Mouse (Mus musculus) heart, embryonic 10.5 days (tissue): ENCODE data around the gene Il15. TPM values are rescaled to one million over a fixed set of nuclear protein-coding genes. Genes with fewer than 3 reads are reported as not detected.

ENCODE experiments used
- DNase-seq: peaks from one replicate; pipeline ENCODE4 v3.0.0-alpha.2; 2017; ENCODE audit warnings: low spot score
- H3K27ac ChIP-seq: fragments of 300-500 bp; sonication (generic); 2 replicates; pipeline ENCODE4 v1.5.1; 2016; ENCODE audit warnings: mild to moderate bottlenecking
- H3K27me3 ChIP-seq: fragments of 300-500 bp; sonication (generic); 2 replicates; pipeline ENCODE4 v1.6.1; 2016; ENCODE audit warnings: mild to moderate bottlenecking; ENCODE audit not compliant: poor library complexity, insufficient read depth, severe bottlenecking
- H3K36me3 ChIP-seq: fragments of 300-500 bp; sonication (generic); 2 replicates; pipeline ENCODE4 v1.6.1; 2016; ENCODE audit warnings: mild to moderate bottlenecking, moderate library complexity
- H3K4me1 ChIP-seq: fragments of 300-500 bp; sonication (generic); 2 replicates; pipeline ENCODE4 v1.6.1; 2016; ENCODE audit warnings: mild to moderate bottlenecking
- H3K4me3 ChIP-seq: fragments of 300-500 bp; sonication (generic); 2 replicates; pipeline ENCODE4 v1.5.1; 2016; ENCODE audit warnings: mild to moderate bottlenecking, moderate library complexity
- H3K9me3 ChIP-seq: fragments of 300-500 bp; sonication (generic); 2 replicates; pipeline ENCODE4 v1.6.1; 2016; ENCODE audit warnings: mild to moderate bottlenecking, moderate library complexity
- WGBS: fragments of 180-500 bp; shearing (Covaris S2); methylation state at CpG from one replicate; pipeline ENCODE4 v1.1.7; 2016; 5-methylcytosine and 5-hydroxymethylcytosine counted together
- polyA plus RNA-seq: library from polyadenylated mRNA; unstranded; fragments of >200 nt; fragmentation: Nextera tagmentation; extraction: Ambion mirVana; gene quantifications from 2 replicates; pipeline ENCODE4 v1.2.1, GENCODE M21; 2016

Gene Il15
- 16.5 and 21.2 TPM in 2 replicates for polyA plus RNA-seq

DNA sequence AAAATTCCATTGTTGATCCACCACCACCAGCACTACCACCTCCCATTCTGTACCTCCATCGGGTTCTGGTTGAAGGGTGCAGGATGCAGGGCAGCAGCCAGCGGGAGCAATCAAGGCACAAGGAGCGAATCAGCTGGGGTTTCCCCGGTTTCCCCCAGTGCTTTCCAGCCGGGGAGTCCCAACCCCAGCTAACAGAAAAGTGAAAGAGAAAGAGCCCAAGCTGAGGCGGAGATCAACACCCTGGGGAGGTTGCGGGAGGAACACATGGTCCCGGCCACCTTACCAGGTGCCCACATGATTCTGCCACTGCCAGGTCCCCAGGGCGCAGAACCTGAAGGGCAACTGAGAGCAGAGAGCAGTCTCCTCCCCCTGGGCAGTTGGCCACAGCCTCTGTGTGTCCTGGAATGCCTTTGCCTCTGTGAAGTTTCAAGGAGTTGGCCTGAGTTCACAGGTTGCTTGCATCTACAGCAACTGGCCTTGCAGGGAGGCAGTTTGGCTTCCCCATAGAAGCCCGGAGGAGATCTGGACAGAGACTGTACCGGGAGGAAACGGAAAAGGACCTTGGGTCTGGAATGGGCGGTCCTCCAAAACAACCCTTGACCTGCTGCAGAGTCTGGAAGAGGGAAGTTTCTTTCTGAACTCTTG lies at the start of gene Il15:
Il15 (minus strand) TSS at position 537 of the 645 bp plus-strand sequence.
- H3K4me1 ChIP-seq: peaks cover 28% of the 10 kb centered on the region; the same call in 1 of the 2 replicates
- WGBS: 5% methylated on average over 13 of the region's 13 CpGs
- no peaks in the 10 kb centered on the region for H3K9me3 ChIP-seq
- H3K27ac ChIP-seq: peak within 1 kb of the TSS; percentile 90
- no peaks in the 10 kb centered on the region for H3K36me3 ChIP-seq
- peak within 1 kb of the TSS; percentile 71 for H3K4me3 ChIP-seq
- no peaks in the 10 kb centered on the region for H3K27me3 ChIP-seq
- DNase-seq: peak; percentile 76

DNA sequence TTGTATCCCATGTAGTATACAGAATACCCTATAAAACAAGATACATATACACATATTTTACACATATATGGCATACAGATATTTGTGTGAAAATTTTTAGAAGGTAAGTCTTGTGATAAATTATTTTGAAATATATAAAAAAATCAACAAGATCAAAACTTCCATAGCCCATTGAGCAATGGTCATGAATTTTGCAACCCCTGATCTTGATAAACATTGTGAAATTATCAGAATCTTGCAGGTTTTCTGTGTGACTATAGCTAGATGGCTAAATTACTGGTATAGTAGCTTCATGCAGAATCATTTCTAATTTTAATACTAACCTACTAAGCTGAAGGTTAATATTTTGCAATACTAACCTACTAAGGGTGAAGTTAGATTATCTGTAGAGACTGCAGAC lies 41.9 kb upstream of the Il15 start:
- no peak overlapping the region for H3K27ac ChIP-seq
- no peaks in the 10 kb centered on the region for H3K36me3 ChIP-seq
- DNase-seq: no peak
- H3K27me3 ChIP-seq: no peaks in the 10 kb centered on the region
- no peaks in the 10 kb centered on the region for H3K9me3 ChIP-seq
- H3K4me1 ChIP-seq: no peaks in the 10 kb centered on the region
- no peak overlapping the region for H3K4me3 ChIP-seq

GRCm38 (mm10) chr8:82416587-82417340 lies 13.7 kb upstream of the Il15 start:
- H3K4me1 ChIP-seq: no peaks in the 10 kb centered on the region
- no peaks in the 10 kb centered on the region for H3K9me3 ChIP-seq
- 66% methylated on average over 5 of the region's 5 CpGs for WGBS
- no peaks in the 10 kb centered on the region for H3K36me3 ChIP-seq
- no peaks in the 10 kb centered on the region for H3K27me3 ChIP-seq
- no peak for DNase-seq
- H3K4me3 ChIP-seq: no peak overlapping the region
- H3K27ac ChIP-seq: no peak overlapping the region

- no peak overlapping the region for H3K4me3 ChIP-seq
- no peaks in the 10 kb centered on the region for H3K27me3 ChIP-seq
- no peaks in the 10 kb centered on the region for H3K9me3 ChIP-seq
- H3K36me3 ChIP-seq: no peaks in the 10 kb centered on the region
- 85% methylated on average over 1 of the region's 1 CpGs for WGBS
- no peak overlapping the region for H3K27ac ChIP-seq
- no peak for DNase-seq
- H3K4me1 ChIP-seq: no peaks in the 10 kb centered on the region
Observed at GRCm38 (mm10) chr8:82415485-82415884, 12.5 kb upstream of the Il15 start.

- Histone ChIP-seq H3K36me3 (no peaks in the 10 kb centered on the region), H3K4me1 (0 out of 2 replicates have a peak, but pooled peaks cover 2% of the 10 kb centered on the region), H3K4me3 (no peak overlapping the region), H3K9me3 (no peaks in the 10 kb centered on the region), H3K27ac (no peak overlapping the region), H3K27me3 (no peaks in the 10 kb centered on the region)
- 74% methylated on average over 3 of the region's 3 CpGs for WGBS
- no peak for DNase-seq
Observed at GRCm38 (mm10) chr8:82410135-82410534, 7.1 kb upstream of the Il15 start.

- H3K9me3 ChIP-seq: no peaks in the 10 kb centered on the region
Observed at GRCm38 (mm10) chr8:82407060-82407459, 4.0 kb upstream of the Il15 start.

GRCm38 (mm10) chr8:82404068-82404467 lies 1.0 kb upstream of the Il15 start:
- WGBS: 92% methylated on average over 3 of the region's 3 CpGs
- H3K27me3 ChIP-seq: no peaks in the 10 kb centered on the region
- no peak overlapping the region for H3K4me3 ChIP-seq
- no peaks in the 10 kb centered on the region for H3K36me3 ChIP-seq
- H3K4me1 ChIP-seq: peaks cover 25% of the 10 kb centered on the region; the same call in 1 of the 2 replicates
- H3K9me3 ChIP-seq: no peaks in the 10 kb centered on the region
- DNase-seq: no peak
- no peak overlapping the region for H3K27ac ChIP-seq

More at GRCm38 (mm10) chr8:82407060-82407459, 4.0 kb upstream of the Il15 start:
- peaks cover 15% of the 10 kb centered on the region; the same call in 1 of the 2 replicates for H3K4me1 ChIP-seq
- WGBS: 30% methylated on average over 1 of the region's 1 CpGs
- no peak for DNase-seq
- H3K4me3 ChIP-seq: no peak overlapping the region
- H3K27ac ChIP-seq: no peak overlapping the region
- H3K27me3 ChIP-seq: no peaks in the 10 kb centered on the region
- H3K36me3 ChIP-seq: no peaks in the 10 kb centered on the region

DNA sequence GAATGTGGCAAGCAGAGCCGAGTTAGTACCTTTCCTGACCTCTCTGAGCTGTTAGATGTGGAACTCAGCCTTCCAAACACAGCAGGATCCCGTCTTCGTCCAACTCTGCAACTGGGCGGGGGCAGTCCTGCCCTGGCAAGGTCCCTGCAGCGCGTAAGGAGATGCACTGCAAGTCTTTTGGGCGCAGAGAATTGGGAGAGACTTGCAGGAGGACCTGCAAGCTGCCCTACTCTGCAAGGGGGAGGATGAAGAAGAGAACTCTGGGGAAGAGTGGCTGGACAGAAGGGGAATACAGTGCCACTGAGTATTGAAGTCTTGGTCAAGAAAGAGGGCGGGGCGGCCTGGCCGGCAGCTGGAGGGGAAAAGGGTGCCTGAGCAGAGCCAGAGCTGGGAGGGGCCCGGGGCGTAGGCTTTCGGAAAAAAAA lies 749 bp downstream of the Il15 start:
- no peaks in the 10 kb centered on the region for H3K27me3 ChIP-seq
- peaks cover 28% of the 10 kb centered on the region; the same call in 1 of the 2 replicates for H3K4me1 ChIP-seq
- no peaks in the 10 kb centered on the region for H3K9me3 ChIP-seq
- H3K27ac ChIP-seq: peak overlapping the region; percentile 90
- H3K36me3 ChIP-seq: no peaks in the 10 kb centered on the region
- 2% methylated on average over 13 of the region's 13 CpGs for WGBS
- DNase-seq: peak; percentile 80
- H3K4me3 ChIP-seq: peak overlapping the region; percentile 71

DNA sequence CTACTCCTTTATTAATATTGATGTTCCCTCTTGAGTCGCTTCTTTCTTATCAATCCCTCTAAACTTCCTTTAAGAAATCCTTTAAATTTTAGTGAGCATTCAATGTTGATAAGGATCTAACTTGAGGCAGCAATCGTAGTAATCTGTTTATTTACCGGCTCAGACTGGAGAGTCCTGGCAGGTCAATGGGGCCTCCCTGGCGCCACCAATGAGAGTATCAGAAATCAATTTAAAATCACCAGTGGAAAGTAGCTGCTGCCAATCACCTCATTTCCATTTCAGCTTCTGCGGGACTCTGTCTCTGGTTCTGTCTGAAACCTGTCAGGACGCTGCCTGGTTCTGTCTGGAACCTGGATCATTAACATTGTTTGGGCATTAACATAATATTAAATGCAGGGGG lies 1.5 kb downstream of the Il15 start:
- peak overlapping the region; percentile 71 for H3K4me3 ChIP-seq
- peaks cover 25% of the 10 kb centered on the region; the same call in 1 of the 2 replicates for H3K4me1 ChIP-seq
- peak overlapping the region; percentile 90 for H3K27ac ChIP-seq
- 16% methylated on average over 6 of the region's 6 CpGs for WGBS
- H3K9me3 ChIP-seq: no peaks in the 10 kb centered on the region
- no peaks in the 10 kb centered on the region for H3K36me3 ChIP-seq
- no peak for DNase-seq
- no peaks in the 10 kb centered on the region for H3K27me3 ChIP-seq

GRCm38 (mm10) chr8:82401059-82401458 lies 2.0 kb downstream of the Il15 start:
- WGBS: 27% methylated on average over 2 of the region's 2 CpGs
- H3K36me3 ChIP-seq: no peaks in the 10 kb centered on the region
- no peaks in the 10 kb centered on the region for H3K9me3 ChIP-seq
- H3K4me3 ChIP-seq: peak overlapping the region; percentile 71
- peaks cover 25% of the 10 kb centered on the region; the same call in 1 of the 2 replicates for H3K4me1 ChIP-seq
- no peak for DNase-seq
- H3K27me3 ChIP-seq: no peaks in the 10 kb centered on the region
- peak overlapping the region; percentile 90 for H3K27ac ChIP-seq

- DNase-seq: no peak
- peaks cover 25% of the 10 kb centered on the region; the same call in 1 of the 2 replicates for H3K4me1 ChIP-seq
- WGBS: 27% methylated on average over 2 of the region's 2 CpGs
- H3K4me3 ChIP-seq: peak overlapping the region; percentile 40
- H3K27ac ChIP-seq: peak overlapping the region; percentile 49; the same call in 1 of the 2 replicates
- no peaks in the 10 kb centered on the region for H3K27me3 ChIP-seq
- peaks cover under 1% of the 10 kb centered on the region for H3K36me3 ChIP-seq
- no peaks in the 10 kb centered on the region for H3K9me3 ChIP-seq
Observed at GRCm38 (mm10) chr8:82400376-82400775, 2.6 kb downstream of the Il15 start.

DNA sequence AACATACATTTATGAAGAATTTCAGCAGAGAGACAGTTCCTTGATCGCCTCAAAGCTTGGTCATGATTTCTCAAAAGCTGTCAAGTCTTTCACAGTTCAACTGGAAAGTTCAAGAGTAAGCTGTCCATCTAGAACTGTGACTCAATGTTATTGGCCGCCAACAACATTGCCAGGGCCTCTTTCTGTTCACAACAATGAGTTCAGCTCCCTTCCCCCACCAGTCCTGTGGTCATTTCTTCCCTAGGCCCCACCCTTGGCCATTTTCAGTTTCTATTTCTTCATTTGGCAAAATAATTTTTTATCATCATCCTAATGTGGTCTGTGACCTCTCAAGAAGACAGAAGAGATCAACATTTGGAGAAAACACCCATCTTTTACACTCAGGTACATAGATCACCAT lies 4.5 kb downstream of the Il15 start:
- Histone ChIP-seq H3K27ac (no peak overlapping the region), H3K36me3 (peaks cover 8% of the 10 kb centered on the region), H3K4me1 (peaks cover 25% of the 10 kb centered on the region; the same call in 1 of the 2 replicates), H3K9me3 (no peaks in the 10 kb centered on the region), H3K4me3 (no peak overlapping the region), H3K27me3 (no peaks in the 10 kb centered on the region)
- 88% methylated on average over 2 of the region's 2 CpGs for WGBS
- DNase-seq: no peak

- no peak for DNase-seq
- Histone ChIP-seq H3K4me3 (no peak overlapping the region), H3K9me3 (no peaks in the 10 kb centered on the region), H3K36me3 (peaks cover 8% of the 10 kb centered on the region), H3K4me1 (peaks cover 18% of the 10 kb centered on the region), H3K27ac (no peak overlapping the region), H3K27me3 (no peaks in the 10 kb centered on the region)
Observed at GRCm38 (mm10) chr8:82391258-82391657, 11.8 kb downstream of the Il15 start.
